Mouse (Mus musculus): ENCODE measurements around the gene Endod1. TPM values are rescaled to one million over a fixed set of nuclear protein-coding genes. Genes with fewer than 3 reads are reported as not detected.

The Endod1 gene
- polyA plus RNA-seq, 1 experiment from 2014 or later, result 11.9 TPM

- Histone ChIP-seq H3K36me3 (peaks cover 16% of the 10 kb centered on the region), H3K4me2 (replicated peaks) (no peak overlapping the region), H3K9ac (no peak overlapping the region), H3K4me3 (no peak overlapping the region), H3K27ac (no peak overlapping the region), H3K4me1 (peaks cover under 1% of the 10 kb centered on the region; the same call in 1 of the 2 replicates), H3K27me3 (no peaks in the 10 kb centered on the region), H3K9me3 (no peaks in the 10 kb centered on the region)
- ATAC-seq (ENCODE audit: insufficient number of reproducible peaks, insufficient read depth, low FRiP score, low TSS enrichment), result no peak
- 77% methylated on average over 9 of the region's 9 CpGs for WGBS
Observed at GRCm38 (mm10) chr9:14304262-14304968, 76.9 kb downstream of the Endod1 start.

Other genes with a start within 250 kb of the Endod1 start
- gene Sesn3, start 106.4 kb downstream of the Endod1 start, polyA plus RNA-seq (2016; fragmentation: Nextera tagmentation; extraction: Ambion mirVana), result 28.2 and 28.9 TPM in 2 replicates
- gene Kdm4d, start 119.0 kb upstream of the Endod1 start, polyA plus RNA-seq (2016; fragmentation: Nextera tagmentation; extraction: Ambion mirVana), result 0.26 and 0.46 TPM in 2 replicates
- 176 and 177 TPM in 2 replicates for gene Cwc15, start 119.1 kb upstream of the Endod1 start, polyA plus RNA-seq (2016; fragmentation: Nextera tagmentation; extraction: Ambion mirVana)